Mouse (Mus musculus) neural tube, embryonic 11.5 days (tissue): ENCODE data around the gene Adamts9. TPM values are rescaled to one million over a fixed set of nuclear protein-coding genes. Genes with fewer than 3 reads are reported as not detected.

ENCODE experiments used
- ATAC-seq: fragments of 200-750 bp; cut with Nextera tagmentation; 2 replicates; pipeline ENCODE4 v1.8.0; 2017; ENCODE audit warnings: moderate number of reproducible peaks, mild to moderate bottlenecking, moderate TSS enrichment, moderate library complexity; ENCODE audit not compliant: insufficient read depth, low FRiP score, low TSS enrichment
- DNase-seq: peaks from one replicate; pipeline ENCODE4 v3.0.0-alpha.2; 2015; ENCODE audit warnings: low spot score
- H3K27ac ChIP-seq: fragments of 300-500 bp; sonication (generic); 2 replicates; pipeline ENCODE4 v1.5.1; 2014; ENCODE audit warnings: low read depth, mild to moderate bottlenecking, low read length
- H3K27me3 ChIP-seq: fragments of 300-500 bp; sonication (generic); 2 replicates; pipeline ENCODE4 v1.6.1; 2014; ENCODE audit warnings: mild to moderate bottlenecking, low read length, mixed read lengths; ENCODE audit not compliant: control insufficient read depth, insufficient read depth
- H3K36me3 ChIP-seq: fragments of 300-500 bp; sonication (generic); 2 replicates; pipeline ENCODE4 v1.6.1; 2014; ENCODE audit warnings: mild to moderate bottlenecking, low read length, moderate library complexity, mixed read lengths; ENCODE audit not compliant: control insufficient read depth, insufficient read depth
- H3K4me1 ChIP-seq: fragments of 300-500 bp; sonication (generic); 2 replicates; pipeline ENCODE4 v1.6.1; 2014; ENCODE audit warnings: low read length, mixed read lengths; ENCODE audit not compliant: control insufficient read depth, insufficient read depth
- H3K4me2 ChIP-seq: fragments of 300-500 bp; sonication (generic); 2 replicates; pipeline ENCODE4 v1.6.1; 2014; ENCODE audit warnings: low read depth, mild to moderate bottlenecking, moderate library complexity
- H3K4me3 ChIP-seq: fragments of 300-500 bp; sonication (generic); 2 replicates; pipeline ENCODE4 v1.5.1; 2014; ENCODE audit warnings: low read depth, low read length
- H3K9ac ChIP-seq: fragments of 300-500 bp; sonication (generic); 2 replicates; pipeline ENCODE4 v1.6.1; 2014; ENCODE audit warnings: mild to moderate bottlenecking, low read length
- H3K9me3 ChIP-seq: fragments of 300-500 bp; sonication (generic); 2 replicates; pipeline ENCODE4 v1.6.1; 2016; ENCODE audit warnings: low read length; ENCODE audit not compliant: control insufficient read depth
- WGBS: fragments of 180-500 bp; shearing (Covaris S2); extraction: QIAGEN DNeasy Blood & Tissue Kit; methylation state at CpG from one replicate; pipeline ENCODE4 v1.1.7; 2014; 5-methylcytosine and 5-hydroxymethylcytosine counted together
- polyA plus RNA-seq: library from polyadenylated mRNA; unstranded; fragments of >200 nt; fragmentation: Nextera tagmentation; extraction: Ambion mirVana; gene quantifications from 2 replicates; pipeline ENCODE4 v1.2.1, GENCODE M21; 2014

Adamts9 gene
- polyA plus RNA-seq, 1 experiment from 2014 or later, result 1.4 TPM

DNA sequence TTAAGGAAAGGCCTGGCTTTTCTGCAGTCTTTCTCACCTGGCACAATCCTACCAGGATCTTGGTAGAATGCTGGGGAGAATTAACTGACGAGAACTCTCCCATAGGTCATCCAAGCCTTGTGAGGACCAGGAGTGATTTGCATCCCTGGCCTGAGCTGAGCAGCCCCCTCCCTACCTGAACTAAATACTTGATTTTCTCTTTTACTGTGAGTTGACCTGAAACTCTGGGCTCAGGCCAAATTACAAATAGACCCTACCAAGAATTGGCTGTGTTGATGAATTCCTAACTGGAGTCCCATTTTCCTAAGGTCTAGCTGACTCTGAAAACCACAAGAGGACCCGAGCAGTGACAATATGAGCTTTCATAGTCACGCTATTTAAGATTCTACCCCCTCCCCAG, 25.4 kb upstream of the Adamts9 start:
- Histone ChIP-seq H3K4me1 (no peaks in the 10 kb centered on the region), H3K4me3 (no peak overlapping the region), H3K27me3 (no peaks in the 10 kb centered on the region), H3K36me3 (no peaks in the 10 kb centered on the region), H3K27ac (no peak overlapping the region), H3K9ac (no peak overlapping the region), H3K9me3 (no peaks in the 10 kb centered on the region), H3K4me2 (no peak overlapping the region)
- DNase-seq (no peak), ATAC-seq (no peak)
- WGBS, result 71% methylated on average over 3 of the region's 3 CpGs

GRCm38 (mm10) chr6:92968216-92968615, 24.9 kb upstream of the Adamts9 start:
- Histone ChIP-seq H3K9ac (no peak overlapping the region), H3K27me3 (no peaks in the 10 kb centered on the region), H3K27ac (no peak overlapping the region), H3K36me3 (no peaks in the 10 kb centered on the region), H3K9me3 (no peaks in the 10 kb centered on the region), H3K4me3 (no peak overlapping the region), H3K4me2 (no peak overlapping the region), H3K4me1 (no peaks in the 10 kb centered on the region)
- DNase-seq, result no peak
- ATAC-seq, result no peak
- 79% methylated on average over 3 of the region's 3 CpGs for WGBS

GRCm38 (mm10) chr6:92962966-92963365, 19.7 kb upstream of the Adamts9 start:
- Histone ChIP-seq H3K9me3 (no peaks in the 10 kb centered on the region), H3K9ac (no peak overlapping the region), H3K36me3 (no peaks in the 10 kb centered on the region), H3K4me2 (no peak overlapping the region), H3K27me3 (no peaks in the 10 kb centered on the region), H3K27ac (no peak overlapping the region), H3K4me1 (no peaks in the 10 kb centered on the region), H3K4me3 (no peak overlapping the region)
- ATAC-seq (no peak), DNase-seq (no peak)
- 75% methylated on average over 3 of the region's 3 CpGs for WGBS

- Histone ChIP-seq H3K27ac (no peak overlapping the region), H3K4me1 (no peaks in the 10 kb centered on the region), H3K4me2 (no peak overlapping the region), H3K9me3 (no peaks in the 10 kb centered on the region), H3K36me3 (no peaks in the 10 kb centered on the region), H3K9ac (no peak overlapping the region), H3K4me3 (no peak overlapping the region), H3K27me3 (no peaks in the 10 kb centered on the region)
- 92% methylated on average over 6 of the region's 6 CpGs for WGBS
- DNase-seq (no peak), ATAC-seq (no peak)
Observed at GRCm38 (mm10) chr6:92960997-92961396, 17.7 kb upstream of the Adamts9 start.

DNA sequence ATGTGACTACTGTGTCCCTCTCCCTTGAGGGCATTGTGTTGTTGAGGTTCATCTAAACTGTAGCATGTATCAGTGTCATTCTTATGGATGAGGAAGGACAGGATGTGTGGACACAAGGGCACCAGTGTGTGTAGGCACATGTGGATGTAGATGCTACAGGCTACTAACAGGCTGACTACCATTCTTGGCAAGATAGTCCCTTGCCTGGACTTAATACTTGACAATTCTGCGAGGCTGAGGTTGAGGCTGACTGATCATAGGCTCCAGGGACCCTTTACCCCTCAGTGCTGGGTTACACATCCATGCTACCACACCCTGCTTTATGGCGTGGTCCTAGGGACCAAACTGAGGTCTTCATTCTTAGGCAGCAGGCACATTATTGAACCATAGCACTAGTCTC, 16.1 kb upstream of the Adamts9 start:
- Histone ChIP-seq H3K9ac (no peak overlapping the region), H3K27me3 (no peaks in the 10 kb centered on the region), H3K27ac (no peak overlapping the region), H3K4me1 (no peaks in the 10 kb centered on the region), H3K4me2 (no peak overlapping the region), H3K4me3 (no peak overlapping the region), H3K9me3 (no peaks in the 10 kb centered on the region), H3K36me3 (no peaks in the 10 kb centered on the region)
- no peak for ATAC-seq
- DNase-seq, result no peak
- whole genome bisulfite sequencing, result 81% methylated on average over 2 of the region's 2 CpGs

DNA sequence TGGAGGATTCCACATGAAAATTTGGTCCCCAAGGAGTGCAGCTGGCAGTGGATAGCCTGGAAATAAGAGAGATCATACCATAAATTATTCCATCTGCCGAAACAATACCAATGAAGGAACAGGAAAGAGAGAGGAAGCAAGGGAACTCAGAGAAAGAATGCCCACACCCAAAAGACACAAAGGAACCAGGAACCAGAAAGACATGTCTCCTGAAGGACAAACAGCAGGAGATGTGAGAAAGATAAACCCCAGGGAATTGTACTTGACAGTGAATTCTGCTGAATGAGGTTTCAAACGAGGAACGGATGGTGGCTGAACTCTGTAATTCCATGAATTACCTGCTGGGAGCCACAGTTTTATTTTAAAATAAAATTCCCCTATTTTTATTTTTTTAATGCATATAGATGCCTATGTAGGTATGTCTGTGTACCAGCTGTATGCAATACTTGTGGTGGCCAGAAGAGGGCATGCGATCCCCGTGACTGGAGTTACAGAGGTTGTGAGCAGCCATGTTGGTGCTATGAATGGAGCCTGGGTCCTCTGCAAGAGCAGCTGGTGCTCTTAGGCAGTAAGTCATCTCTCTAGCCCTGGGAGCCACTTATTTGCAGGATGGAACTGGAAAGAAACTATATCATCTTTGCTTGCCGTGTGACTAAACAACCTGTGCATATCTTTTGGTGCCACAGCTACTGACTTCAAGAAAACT, 4.2 kb upstream of the Adamts9 start:
- H3K27me3 ChIP-seq, result peaks cover 15% of the 10 kb centered on the region; the same call in 1 of the 2 replicates
- no peaks in the 10 kb centered on the region for H3K36me3 ChIP-seq
- 0 out of 2 replicates have a peak, but pooled peaks cover 4% of the 10 kb centered on the region for H3K4me1 ChIP-seq
- H3K9me3 ChIP-seq, result no peaks in the 10 kb centered on the region
- no peak overlapping the region for H3K4me2 ChIP-seq
- H3K9ac ChIP-seq, result no peak overlapping the region
- DNase-seq (no peak), ATAC-seq (no peak)
- H3K27ac ChIP-seq, result no peak overlapping the region
- 91% methylated on average over 6 of the region's 6 CpGs for WGBS
- no peak overlapping the region for H3K4me3 ChIP-seq

GRCm38 (mm10) chr6:92944711-92945110, 1.4 kb upstream of the Adamts9 start:
- no peaks in the 10 kb centered on the region for H3K9me3 ChIP-seq
- peaks cover 25% of the 10 kb centered on the region for H3K27me3 ChIP-seq
- no peak overlapping the region for H3K4me3 ChIP-seq
- WGBS, result 60% methylated on average over 7 of the region's 7 CpGs
- ATAC-seq (no peak), DNase-seq (no peak)
- H3K9ac ChIP-seq, result no peak overlapping the region
- 0 out of 2 replicates have a peak, but pooled peaks cover 4% of the 10 kb centered on the region for H3K4me1 ChIP-seq
- no peaks in the 10 kb centered on the region for H3K36me3 ChIP-seq
- no peak overlapping the region for H3K27ac ChIP-seq
- H3K4me2 ChIP-seq, result peak overlapping the region; percentile 95; the same call in 1 of the 2 replicates

DNA sequence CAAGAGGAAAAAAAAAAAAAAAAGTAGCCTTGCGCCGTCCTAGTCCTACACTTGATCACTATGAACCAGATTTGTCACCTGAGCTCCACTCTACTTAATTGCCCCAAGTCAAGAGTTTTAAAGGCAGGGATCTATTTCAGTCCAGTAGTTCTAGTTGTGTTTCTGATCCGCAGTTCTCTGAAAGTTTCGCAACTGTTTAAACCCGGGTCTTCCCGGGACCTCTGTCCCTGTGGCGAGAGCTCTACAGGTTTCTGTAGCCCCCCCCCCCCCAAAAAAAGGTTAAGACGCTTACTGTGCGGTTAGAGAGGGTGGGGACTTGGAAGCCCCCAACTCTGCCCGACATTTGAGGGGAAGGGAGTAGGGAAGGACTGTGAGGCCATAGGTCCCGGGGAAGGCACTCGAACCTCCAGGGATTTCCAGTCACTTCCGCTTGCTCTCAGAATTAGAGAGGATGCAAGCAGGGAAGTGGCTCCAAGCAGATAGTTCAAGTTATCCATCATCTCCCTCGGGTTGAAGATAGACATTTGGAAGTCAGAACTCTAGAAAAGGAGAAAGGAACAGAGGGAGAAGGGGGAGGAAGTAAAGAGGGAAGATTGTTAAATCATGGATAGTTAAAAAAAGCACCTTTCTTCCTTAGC, 875 bp upstream of the Adamts9 start:
- Histone ChIP-seq H3K36me3 (no peaks in the 10 kb centered on the region), H3K4me1 (0 out of 2 replicates have a peak, but pooled peaks cover 4% of the 10 kb centered on the region), H3K9me3 (no peaks in the 10 kb centered on the region), H3K4me3 (peak overlapping the region; percentile 51), H3K4me2 (peak overlapping the region; percentile 95), H3K27me3 (peaks cover 25% of the 10 kb centered on the region), H3K27ac (no peak overlapping the region), H3K9ac (no peak overlapping the region)
- WGBS, result 6% methylated on average over 14 of the region's 14 CpGs
- DNase-seq, result no peak
- ATAC-seq, result no peak
